Mouse (Mus musculus) retina, embryonic 14.5 days (tissue): ENCODE results near the gene Sh3bp5.

Experiments
- DNase-seq: peaks from one replicate; pipeline ENCODE4 v3.0.0-alpha.2; 2015; ENCODE audit warnings: low spot score

The Sh3bp5 gene

GRCm38 (mm10) chr14:31392873-31393545 is 42.9 kb downstream of the Sh3bp5 start:
- DNase-seq: no peak

- DNase-seq: no peak
These were observed 43.6 kb downstream of the Sh3bp5 start for GRCm38 (mm10) chr14:31392300-31392699.

GRCm38 (mm10) chr14:31389421-31390147 is 46.3 kb downstream of the Sh3bp5 start:
- DNase-seq: no peak

- no peak for DNase-seq
These were observed 47.6 kb downstream of the Sh3bp5 start for GRCm38 (mm10) chr14:31388086-31388872.

- no peak for DNase-seq
These were observed 48.4 kb downstream of the Sh3bp5 start for GRCm38 (mm10) chr14:31387301-31387981.

GRCm38 (mm10) chr14:31385977-31386697 is 49.7 kb downstream of the Sh3bp5 start:
- peak; percentile 78 for DNase-seq

- no peak for DNase-seq
These were observed 50.5 kb downstream of the Sh3bp5 start for GRCm38 (mm10) chr14:31385406-31385805.

GRCm38 (mm10) chr14:31384366-31385323 is 51.2 kb downstream of the Sh3bp5 start:
- DNase-seq: no peak

- no peak for DNase-seq
These were observed 52.3 kb downstream of the Sh3bp5 start for GRCm38 (mm10) chr14:31383470-31384050.

GRCm38 (mm10) chr14:31382276-31382675 is 53.6 kb downstream of the Sh3bp5 start:
- no peak for DNase-seq

GRCm38 (mm10) chr14:31376331-31376730 is 59.5 kb downstream of the Sh3bp5 start:
- no peak for DNase-seq

- no peak for DNase-seq
These were observed 61.5 kb downstream of the Sh3bp5 start for GRCm38 (mm10) chr14:31374390-31374789.

GRCm38 (mm10) chr14:31369377-31369776 is 66.5 kb downstream of the Sh3bp5 start:
- no peak for DNase-seq

- no peak for DNase-seq
These were observed 67.9 kb downstream of the Sh3bp5 start for GRCm38 (mm10) chr14:31367951-31368350.

GRCm38 (mm10) chr14:31365350-31365749 is 70.5 kb downstream of the Sh3bp5 start:
- peak; percentile 77 for DNase-seq

GRCm38 (mm10) chr14:31364589-31364988 is 71.3 kb downstream of the Sh3bp5 start:
- DNase-seq: no peak

- no peak for DNase-seq
These were observed 73.6 kb downstream of the Sh3bp5 start for GRCm38 (mm10) chr14:31362236-31362635.

GRCm38 (mm10) chr14:31345367-31345766 is 90.5 kb downstream of the Sh3bp5 start:
- DNase-seq: no peak

- no peak for DNase-seq
These were observed 92.6 kb downstream of the Sh3bp5 start for GRCm38 (mm10) chr14:31343241-31343640.

GRCm38 (mm10) chr14:31337947-31338346 is 97.9 kb downstream of the Sh3bp5 start:
- DNase-seq: no peak
